Mouse (Mus musculus): ENCODE data around the gene Fam49a.
A peak's percentile ranks its signal among the peaks of the same experiment; 100 is the strongest.
"Not testable (repeated sequence)": the region's sequence is repeated elsewhere in the genome, so short reads cannot be mapped to it uniquely, and the experiment has no call there.

The Fam49a gene

GRCm38 (mm10) chr12:12261987-12262971 is at the start of gene Fam49a:
Fam49a (plus strand) TSS chr12:12262139.
- peak; percentile 22 for DNase-seq (ENCODE audit: low spot score)

GRCm38 (mm10) chr12:12213536-12213935 is 48.4 kb upstream of the Fam49a start:
- DNase-seq (ENCODE audit: low spot score), result no peak

GRCm38 (mm10) chr12:12218947-12219346 is 43.0 kb upstream of the Fam49a start:
- no peak for DNase-seq (ENCODE audit: low spot score)

- no peak for DNase-seq (ENCODE audit: low spot score)
Measured at GRCm38 (mm10) chr12:12220755-12221496, 41.0 kb upstream of the Fam49a start.

- DNase-seq (ENCODE audit: low spot score), result no peak
Measured at GRCm38 (mm10) chr12:12222585-12223290, 39.2 kb upstream of the Fam49a start.

GRCm38 (mm10) chr12:12223336-12223735 is 38.6 kb upstream of the Fam49a start:
- DNase-seq (ENCODE audit: low spot score), result no peak

- DNase-seq (ENCODE audit: low spot score), result no peak
Measured at GRCm38 (mm10) chr12:12225706-12226105, 36.2 kb upstream of the Fam49a start.

GRCm38 (mm10) chr12:12227594-12227993 is 34.3 kb upstream of the Fam49a start:
- DNase-seq (ENCODE audit: low spot score), result no peak

GRCm38 (mm10) chr12:12230031-12230557 is 31.8 kb upstream of the Fam49a start:
- no peak for DNase-seq (ENCODE audit: low spot score)

- no peak for DNase-seq (ENCODE audit: low spot score)
Measured at GRCm38 (mm10) chr12:12232097-12232496, 29.8 kb upstream of the Fam49a start.

GRCm38 (mm10) chr12:12236978-12237377 is 25.0 kb upstream of the Fam49a start:
- no peak for DNase-seq (ENCODE audit: low spot score)

GRCm38 (mm10) chr12:12239502-12239901 is 22.4 kb upstream of the Fam49a start:
- DNase-seq (ENCODE audit: low spot score), result no peak

- no peak for DNase-seq (ENCODE audit: low spot score)
Measured at GRCm38 (mm10) chr12:12243148-12243547, 18.8 kb upstream of the Fam49a start.

GRCm38 (mm10) chr12:12247023-12247422 is 14.9 kb upstream of the Fam49a start:
- DNase-seq (ENCODE audit: low spot score), result not testable (repeated sequence)

GRCm38 (mm10) chr12:12249521-12249920 is 12.4 kb upstream of the Fam49a start:
- no peak for DNase-seq (ENCODE audit: low spot score)

- no peak for DNase-seq (ENCODE audit: low spot score)
Measured at GRCm38 (mm10) chr12:12253526-12253925, 8.4 kb upstream of the Fam49a start.

GRCm38 (mm10) chr12:12254139-12254538 is 7.8 kb upstream of the Fam49a start:
- DNase-seq (ENCODE audit: low spot score), result no peak

- no peak for DNase-seq (ENCODE audit: low spot score)
Measured at GRCm38 (mm10) chr12:12260979-12261960, 669 bp upstream of the Fam49a start.

- no peak for DNase-seq (ENCODE audit: low spot score)
Measured at GRCm38 (mm10) chr12:12263371-12263791, 1.4 kb downstream of the Fam49a start.

- DNase-seq (ENCODE audit: low spot score), result no peak
Measured at GRCm38 (mm10) chr12:12264151-12264550, 2.2 kb downstream of the Fam49a start.

GRCm38 (mm10) chr12:12266552-12266951 is 4.6 kb downstream of the Fam49a start:
- DNase-seq (ENCODE audit: low spot score), result no peak
